Mouse (Mus musculus) bone marrow macrophage, adult 2 months (primary cell): ENCODE results near the gene Bola3.

Experiments
- CTCF ChIP-seq: IDR thresholded peaks from 2 replicates; pipeline ENCODE4 v1.5.1; 2012; ENCODE audit warnings: low read depth, mild to moderate bottlenecking, low read length, moderate library complexity
- POLR2A ChIP-seq: IDR thresholded peaks from 2 replicates; pipeline ENCODE4 v1.6.1; 2012; ENCODE audit warnings: mild to moderate bottlenecking, low read depth, low read length, borderline replicate concordance

GRCm38 (mm10) chr6:83385569-83386090 is 36.7 kb downstream of the Bola3 start:
- TF ChIP-seq CTCF = no peak
- TF ChIP-seq POLR2A = no peak
